Mouse (Mus musculus) midbrain, embryonic 13.5 days (tissue): ENCODE results near the gene Gm2026. TPM values are rescaled to one million over a fixed set of nuclear protein-coding genes. Genes with fewer than 3 reads are reported as not detected.
"Not testable (repeated sequence)": the region's sequence is repeated elsewhere in the genome, so short reads cannot be mapped to it uniquely, and the experiment has no call there.

Source experiments
- ATAC-seq: fragments of 200-750 bp; cut with Nextera tagmentation; 2 replicates; pipeline ENCODE4 v1.8.0; 2017; ENCODE audit warnings: mild to moderate bottlenecking, moderate TSS enrichment, moderate library complexity
- H3K27ac ChIP-seq: fragments of 300-500 bp; sonication (generic); 2 replicates; pipeline ENCODE4 v1.5.1; 2015; ENCODE audit warnings: inconsistent platforms, mild to moderate bottlenecking, moderate library complexity
- H3K27me3 ChIP-seq: fragments of 300-500 bp; sonication (generic); 2 replicates; pipeline ENCODE4 v1.6.1; 2015; ENCODE audit warnings: mild to moderate bottlenecking, inconsistent platforms
- H3K36me3 ChIP-seq: fragments of 300-500 bp; sonication (generic); 2 replicates; pipeline ENCODE4 v1.6.1; 2015; ENCODE audit warnings: mild to moderate bottlenecking, inconsistent platforms
- H3K4me1 ChIP-seq: fragments of 300-500 bp; sonication (generic); replicated peaks from 2 replicates; pipeline ENCODE4 v1.6.1; 2015; ENCODE audit warnings: inconsistent platforms
- H3K4me2 ChIP-seq: fragments of 300-500 bp; sonication (generic); replicated peaks from 2 replicates; pipeline ENCODE4 v1.6.1; 2015; ENCODE audit warnings: moderate library complexity, mild to moderate bottlenecking, inconsistent platforms
- H3K4me3 ChIP-seq: fragments of 300-500 bp; sonication (generic); replicated peaks from 2 replicates; pipeline ENCODE4 v1.5.1; 2015; ENCODE audit warnings: mild to moderate bottlenecking, inconsistent platforms
- H3K9ac ChIP-seq: fragments of 300-500 bp; sonication (generic); replicated peaks from 2 replicates; pipeline ENCODE4 v1.6.1; 2015; ENCODE audit warnings: mild to moderate bottlenecking, inconsistent platforms
- H3K9me3 ChIP-seq: fragments of 300-500 bp; sonication (generic); 2 replicates; pipeline ENCODE4 v1.6.1; 2016; ENCODE audit warnings: mild to moderate bottlenecking, inconsistent platforms
- whole genome bisulfite sequencing: fragments of 180-500 bp; shearing (Covaris S2); methylation state at CpG from one replicate; pipeline ENCODE4 v1.1.7; 2015; 5-methylcytosine and 5-hydroxymethylcytosine counted together
- polyA plus RNA-seq: library from polyadenylated mRNA; unstranded; fragments of >200 nt; fragmentation: Nextera tagmentation; extraction: Ambion mirVana; gene quantifications from 2 replicates; pipeline ENCODE4 v1.2.1, GENCODE M21; 2015

Gm2026 gene
- 25.2 and 31.7 TPM in 2 replicates for polyA plus RNA-seq

- H3K27ac ChIP-seq, H3K4me2 ChIP-seq, H3K36me3 ChIP-seq, ATAC-seq, H3K4me3 ChIP-seq, H3K4me1 ChIP-seq, H3K9ac ChIP-seq, H3K9me3 ChIP-seq, H3K27me3 ChIP-seq: not testable (repeated sequence)
- WGBS, result no CpG with 5 or more reads among the region's 4 CpGs
These were observed at the start of gene Gm2026 for GRCm38 (mm10) chr2:175965031-175965430. Gene Gm2026 (plus strand): TSS chr2:175965331.

GRCm38 (mm10) chr2:175931000-175931399 is 34.1 kb upstream of the Gm2026 start, which contains the start of gene Zfp966:
Gene Zfp966 (minus strand): TSS chr2:175931100.
- H3K4me1 ChIP-seq, ATAC-seq: not testable (repeated sequence)

More at GRCm38 (mm10) chr2:175931000-175931399, 34.1 kb upstream of the Gm2026 start, which contains the start of gene Zfp966:
- H3K9me3 ChIP-seq, H3K27me3 ChIP-seq, H3K27ac ChIP-seq, H3K4me3 ChIP-seq, H3K9ac ChIP-seq, H3K4me2 ChIP-seq, H3K36me3 ChIP-seq: not testable (repeated sequence)
- no CpG with 5 or more reads among the region's 6 CpGs for WGBS

Other genes with a start within 250 kb of the Gm2026 start
- gene Gm2007, start 223.8 kb upstream of the Gm2026 start, polyA plus RNA-seq, result not detected in 2 replicates
- gene Gm14288, start 164.2 kb upstream of the Gm2026 start, polyA plus RNA-seq, result 0.58 TPM in 1 of 2 replicates, not detected in the other
- 24.8 and 28.9 TPM in 2 replicates for gene Gm6710, start 96.1 kb upstream of the Gm2026 start, polyA plus RNA-seq
- 2.8 TPM in 2 replicates for gene Zfp966, start 34.2 kb upstream of the Gm2026 start, polyA plus RNA-seq
- 0.46 and 0.71 TPM in 2 replicates for gene Gm2004, start 184.5 kb downstream of the Gm2026 start, polyA plus RNA-seq